Mouse (Mus musculus) lung, adult 2 months (tissue): ENCODE results near the gene Rgl1. TPM values are rescaled to one million over a fixed set of nuclear protein-coding genes. Genes with fewer than 3 reads are reported as not detected.

Source experiments
- DNase-seq: peaks from one replicate; pipeline ENCODE4 v3.0.0; 2022
- H3K4me1 ChIP-seq: fragments of 200-500 bp; 2 replicates; pipeline ENCODE4 v1.6.1; 2011; ENCODE audit warnings: low read length; ENCODE audit not compliant: control insufficient read depth, insufficient read depth
- H3K4me3 ChIP-seq: fragments of 200-500 bp; replicated peaks from 2 replicates; pipeline ENCODE3; 2011; ENCODE audit warnings: low read depth, mild to moderate bottlenecking, control low read depth, low read length; ENCODE audit errors: extremely low read depth
- CTCF ChIP-seq: fragments of 200-500 bp; IDR thresholded peaks from 2 replicates; pipeline ENCODE4 v1.5.1; 2011; ENCODE audit warnings: mild to moderate bottlenecking, low read length, control low read depth; ENCODE audit not compliant: insufficient read depth
- POLR2A ChIP-seq: fragments of 200-500 bp; IDR thresholded peaks from 2 replicates; pipeline ENCODE4 v1.6.1; 2011; ENCODE audit warnings: low read depth, mild to moderate bottlenecking, control low read depth, low read length, borderline replicate concordance; ENCODE audit errors: extremely low read depth
- WGBS: fragments of 180-500 bp; shearing (Covaris S2); methylation state at CpG from one replicate; pipeline ENCODE4 v1.1.7; 2018; 5-methylcytosine and 5-hydroxymethylcytosine counted together
- polyA plus RNA-seq: library from polyadenylated mRNA; depleted of rRNA; stranded (reverse); fragments of >200 nt; gene quantifications from 2 replicates; pipeline ENCODE4 v1.2.3, GENCODE M21; 2012

Rgl1 gene
- polyA plus RNA-seq, 1 experiment, result 35.7 TPM

GRCm38 (mm10) chr1:152687099-152687730 lies 78.9 kb downstream of the Rgl1 start:
- peaks cover 14% of the 10 kb centered on the region for H3K4me1 ChIP-seq

GRCm38 (mm10) chr1:152685531-152685930 lies 80.6 kb downstream of the Rgl1 start:
- TF ChIP-seq CTCF (no peak), POLR2A (no peak)
- 35% methylated on average over 3 of the region's 3 CpGs for WGBS
- DNase-seq, result no peak
- Histone ChIP-seq H3K4me3 (no peak overlapping the region), H3K4me1 (peaks cover 22% of the 10 kb centered on the region)

More at GRCm38 (mm10) chr1:152687099-152687730, 78.9 kb downstream of the Rgl1 start:
- no peak for TF ChIP-seq POLR2A
- TF ChIP-seq CTCF, result no peak
- WGBS, result 20% methylated on average over 6 of the region's 6 CpGs
- no peak overlapping the region for H3K4me3 ChIP-seq
- DNase-seq, result peak; percentile 42

- Histone ChIP-seq H3K4me3 (no peak overlapping the region), H3K4me1 (peaks cover 20% of the 10 kb centered on the region)
- TF ChIP-seq CTCF, result no peak
- no peak for TF ChIP-seq POLR2A
- WGBS, result 39% methylated on average over 11 of the region's 11 CpGs
- peak; percentile 39 for DNase-seq
Observed at GRCm38 (mm10) chr1:152682368-152683194, 83.6 kb downstream of the Rgl1 start.

GRCm38 (mm10) chr1:152681676-152682367 lies 84.3 kb downstream of the Rgl1 start:
- DNase-seq, result no peak
- no peak overlapping the region for H3K4me3 ChIP-seq
- H3K4me1 ChIP-seq, result peaks cover 17% of the 10 kb centered on the region
- WGBS, result 59% methylated on average over 6 of the region's 6 CpGs
- no peak for TF ChIP-seq POLR2A
- peak; percentile 38 for TF ChIP-seq CTCF

GRCm38 (mm10) chr1:152681116-152681515 lies 85.0 kb downstream of the Rgl1 start:
- 44% methylated on average over 8 of the region's 8 CpGs for WGBS
- peaks cover 17% of the 10 kb centered on the region for H3K4me1 ChIP-seq
- no peak overlapping the region for H3K4me3 ChIP-seq
- TF ChIP-seq POLR2A (no peak), CTCF (no peak)
- DNase-seq, result no peak

- peaks cover 17% of the 10 kb centered on the region for H3K4me1 ChIP-seq
- DNase-seq, result no peak
Observed at GRCm38 (mm10) chr1:152678451-152678850, 87.7 kb downstream of the Rgl1 start.

GRCm38 (mm10) chr1:152677482-152678211 lies 88.5 kb downstream of the Rgl1 start:
- WGBS, result 39% methylated on average over 12 of the region's 12 CpGs
- Histone ChIP-seq H3K4me3 (no peak overlapping the region), H3K4me1 (peaks cover 17% of the 10 kb centered on the region)
- DNase-seq, result peak; percentile 14
- TF ChIP-seq CTCF, result no peak
- no peak for TF ChIP-seq POLR2A

More at GRCm38 (mm10) chr1:152678451-152678850, 87.7 kb downstream of the Rgl1 start:
- WGBS, result 41% methylated on average over 5 of the region's 5 CpGs
- H3K4me3 ChIP-seq, result no peak overlapping the region
- no peak for TF ChIP-seq POLR2A
- peak; percentile 47 for TF ChIP-seq CTCF

GRCm38 (mm10) chr1:152669446-152670180 lies 96.5 kb downstream of the Rgl1 start:
- H3K4me1 ChIP-seq, result no peaks in the 10 kb centered on the region; the same call in 1 of the 2 replicates
- no peak overlapping the region for H3K4me3 ChIP-seq
- 51% methylated on average over 8 of the region's 8 CpGs for WGBS
- DNase-seq, result no peak
- TF ChIP-seq CTCF (no peak), POLR2A (no peak)

GRCm38 (mm10) chr1:152660436-152660835 lies 105.7 kb downstream of the Rgl1 start:
- DNase-seq, result no peak
- no peaks in the 10 kb centered on the region for H3K4me1 ChIP-seq
- 94% methylated on average over 7 of the region's 7 CpGs for WGBS
- no peak overlapping the region for H3K4me3 ChIP-seq
- no peak for TF ChIP-seq POLR2A
- no peak for TF ChIP-seq CTCF
